Mouse (Mus musculus) frontal cortex, adult 2 months (tissue): ENCODE results near the gene Sphk1. TPM values are rescaled to one million over a fixed set of nuclear protein-coding genes. Genes with fewer than 3 reads are reported as not detected.

Experiments used
- DNase-seq, 2 experiments: peaks; one replicate each; pipeline ENCODE4 v3.0.0; 2022; ENCODE audit warnings: low spot score in 1 of 2; ENCODE audit errors: extremely low spot score in 1 of 2
- polyA plus RNA-seq: library from polyadenylated mRNA; depleted of rRNA; stranded (reverse); fragments of >200 nt; gene quantifications from 2 replicates; pipeline ENCODE4 v1.2.3, GENCODE M21; 2012

Gene Sphk1
- polyA plus RNA-seq, 1 experiment, result 17.6 TPM

GRCm38 (mm10) chr11:116506151-116506875 is 24.4 kb upstream of the Sphk1 start:
- no peak for DNase-seq

- DNase-seq, result no peak
Measured at GRCm38 (mm10) chr11:116508689-116509088, 22.0 kb upstream of the Sphk1 start.

DNA sequence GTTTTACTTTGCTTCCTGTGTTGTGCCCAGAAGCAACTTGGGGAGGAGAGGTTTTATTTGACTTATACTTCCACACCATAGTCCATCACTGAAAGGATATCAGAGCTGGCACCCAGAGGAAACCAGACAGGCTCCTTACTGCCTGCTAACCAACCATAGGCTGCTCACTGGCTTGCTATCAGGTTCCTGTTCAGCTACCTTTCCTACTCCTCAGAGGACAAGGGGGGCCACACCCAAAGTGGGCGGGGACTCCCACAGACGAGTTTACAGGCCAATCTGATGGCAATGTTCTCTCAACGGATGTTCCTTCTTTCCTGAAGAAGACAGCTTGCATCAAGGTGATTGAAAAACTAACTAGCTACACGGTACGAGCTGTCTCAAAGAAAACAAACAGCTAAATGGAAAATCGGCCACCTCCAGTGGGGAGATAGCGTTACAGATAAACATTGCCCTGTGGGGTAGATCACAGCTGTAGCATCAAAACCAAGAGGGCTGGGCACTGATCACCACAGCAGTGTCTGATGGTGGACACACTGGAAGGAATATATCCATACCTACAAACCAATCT is 19.3 kb upstream of the Sphk1 start:
- no peak for DNase-seq

GRCm38 (mm10) chr11:116512154-116512553 is 18.6 kb upstream of the Sphk1 start:
- DNase-seq, result no peak

- no peak for DNase-seq
Measured at GRCm38 (mm10) chr11:116512987-116513386, 17.7 kb upstream of the Sphk1 start.

- DNase-seq, result no peak
Measured at GRCm38 (mm10) chr11:116513531-116514038, 17.1 kb upstream of the Sphk1 start.

DNA sequence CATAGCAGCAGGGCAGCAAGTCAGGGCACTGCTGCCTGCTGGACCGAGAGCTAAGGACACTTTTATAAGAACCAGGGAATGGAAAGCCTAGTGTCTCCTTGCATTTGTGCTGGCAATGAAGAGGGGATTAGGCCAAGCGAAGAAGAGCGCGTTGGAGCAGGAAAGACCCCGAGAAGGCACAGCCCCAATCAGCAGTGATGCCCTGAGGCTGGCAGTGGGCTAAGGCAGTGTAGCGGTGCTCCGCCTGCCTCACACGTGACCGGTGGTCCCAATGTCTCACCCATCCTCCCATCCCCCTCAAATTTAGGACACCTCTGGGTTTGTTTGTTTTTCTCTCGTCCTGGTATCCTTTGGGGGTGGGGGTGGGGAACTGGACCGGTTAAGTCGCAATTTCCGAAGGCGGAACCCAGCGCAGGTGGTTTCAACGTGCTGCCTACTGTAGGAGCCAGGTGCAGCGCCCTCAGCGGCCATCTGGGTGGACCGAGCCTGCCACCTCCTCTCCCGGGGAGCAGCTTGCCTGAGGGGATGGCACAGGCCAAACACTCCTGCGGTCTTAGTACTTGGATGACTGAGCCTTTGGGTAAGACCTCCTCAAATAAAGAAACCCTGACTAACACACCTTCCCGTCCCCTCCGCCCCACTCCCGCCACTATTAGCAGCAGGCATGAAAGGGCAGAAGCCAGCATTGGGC is 15.2 kb upstream of the Sphk1 start:
- DNase-seq, result no peak

DNA sequence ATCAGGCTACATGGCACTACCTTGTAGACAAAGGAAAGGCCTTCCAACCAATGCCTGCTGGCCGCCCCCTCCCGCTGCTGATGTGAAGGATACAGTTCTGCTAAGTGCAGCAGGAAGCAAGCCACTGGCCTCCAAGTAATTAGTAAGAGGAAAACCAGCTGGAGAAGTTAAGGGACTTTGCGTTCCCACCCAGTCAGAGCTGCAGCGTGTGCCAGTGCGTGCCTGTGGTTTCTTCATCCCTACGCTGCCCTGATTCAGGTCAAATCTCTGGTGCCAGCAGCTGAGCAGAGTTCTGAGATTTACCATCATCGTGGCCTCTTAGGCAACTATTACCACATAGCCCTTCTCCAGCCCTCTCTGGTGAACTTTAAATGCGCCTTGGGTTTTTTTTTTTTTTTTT is 12.2 kb upstream of the Sphk1 start:
- DNase-seq, result no peak

DNA sequence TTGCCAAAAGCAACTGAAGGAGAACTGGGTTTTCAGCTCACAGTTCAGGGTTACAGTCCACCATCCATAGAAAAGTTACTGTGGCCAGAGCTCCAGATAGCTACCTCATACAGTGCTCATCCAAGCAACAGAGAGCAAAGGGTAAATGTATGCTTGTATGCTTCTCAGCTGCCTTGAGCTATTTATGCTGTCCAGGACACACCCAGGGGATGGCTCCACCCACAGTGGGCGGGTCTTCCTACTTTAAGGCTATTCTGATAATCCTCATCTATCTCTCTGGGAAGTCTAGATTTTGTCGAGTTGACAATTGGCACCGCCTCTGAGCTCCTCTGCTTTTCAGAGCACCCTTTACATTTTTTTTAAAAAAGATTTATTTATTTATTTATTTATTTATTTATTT is 9.6 kb upstream of the Sphk1 start:
- DNase-seq, result no peak

DNA sequence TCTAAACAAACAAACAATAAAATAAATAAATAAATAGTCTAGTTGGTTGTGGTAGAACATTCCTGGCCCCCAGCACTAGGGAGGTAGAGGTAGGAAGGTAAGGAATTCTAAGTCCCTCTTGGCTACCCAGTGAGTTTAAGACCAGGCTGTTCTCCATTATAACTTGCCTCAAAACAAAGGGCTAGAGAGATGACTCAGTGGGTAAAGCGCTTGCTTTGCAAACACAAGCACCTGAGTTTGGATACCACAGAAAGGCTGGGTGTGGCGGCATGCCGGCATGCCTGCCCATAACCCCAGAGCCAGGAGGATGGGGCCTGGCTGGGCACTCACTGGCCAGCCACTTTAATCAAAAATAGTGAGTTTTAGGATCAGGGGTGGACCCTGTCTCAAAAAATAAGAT is 8.7 kb upstream of the Sphk1 start:
- no peak for DNase-seq

- DNase-seq, result no peak
Measured at GRCm38 (mm10) chr11:116522886-116523698, 7.6 kb upstream of the Sphk1 start.

DNA sequence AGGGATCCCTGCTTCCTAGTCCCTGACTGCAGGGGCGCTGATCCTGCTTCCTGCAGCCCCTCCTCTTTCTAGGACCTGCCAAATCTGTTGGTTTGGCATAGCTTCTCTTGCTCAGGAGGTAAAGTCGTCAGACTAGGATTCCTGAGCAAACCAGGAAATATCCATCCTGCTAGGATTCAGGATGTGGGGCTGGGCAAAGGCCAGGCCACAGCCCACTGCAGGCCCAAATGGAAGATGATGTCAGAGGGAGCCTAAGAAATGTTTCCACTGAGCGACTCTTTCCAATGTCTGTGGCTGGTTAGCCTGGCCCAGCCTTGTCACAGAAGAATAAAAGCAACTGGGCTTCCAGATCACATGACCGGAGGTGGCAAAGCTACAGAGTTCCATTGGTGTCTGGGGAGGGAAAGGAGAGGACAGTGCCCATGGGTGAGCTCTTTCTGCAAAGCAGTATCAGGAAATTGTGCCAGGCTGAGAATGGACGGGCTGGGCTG is 7.0 kb upstream of the Sphk1 start:
- no peak for DNase-seq

- no peak for DNase-seq
Measured at GRCm38 (mm10) chr11:116528636-116529320, 1.9 kb upstream of the Sphk1 start.

DNA sequence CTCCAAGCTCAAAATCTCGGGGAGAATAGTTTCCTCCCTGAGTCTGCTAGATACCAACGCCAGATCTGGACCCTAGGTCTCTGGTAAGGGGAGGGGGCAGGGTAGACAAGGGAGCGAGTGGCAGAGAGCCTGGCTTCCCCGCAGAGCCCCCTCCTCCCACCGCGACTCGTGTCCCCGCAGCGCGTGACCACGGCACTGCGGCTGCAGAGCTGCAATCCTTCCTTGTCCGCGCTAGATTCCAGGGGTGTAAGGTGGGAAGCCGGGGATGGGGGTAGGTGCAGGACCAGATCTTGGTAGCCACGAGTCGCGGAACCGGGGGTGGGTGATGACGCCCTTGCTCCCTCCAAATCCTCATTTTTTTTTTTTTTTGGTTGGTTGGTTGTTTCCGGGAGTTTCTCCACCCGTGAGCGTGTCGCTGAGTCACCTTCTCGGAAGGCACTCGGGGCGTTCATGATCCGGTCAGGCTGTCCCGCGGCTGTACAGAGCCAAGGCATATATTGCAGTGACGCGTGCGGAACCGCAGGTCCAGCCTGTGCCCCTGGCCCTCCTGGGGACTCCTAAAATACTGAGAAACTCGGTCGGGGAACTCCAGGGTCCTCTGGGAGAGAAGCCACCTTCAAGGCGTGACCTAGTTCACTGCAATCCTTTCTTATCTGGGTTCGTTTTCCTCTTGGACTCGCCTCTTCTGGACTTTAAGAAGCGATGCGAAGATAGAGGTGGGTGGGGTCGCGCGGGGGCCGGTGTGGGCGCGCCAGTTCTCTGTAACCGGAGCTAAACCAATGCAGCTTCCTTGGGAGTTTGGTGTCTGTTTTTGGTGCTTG is 856 bp downstream of the Sphk1 start:
- no peak for DNase-seq

GRCm38 (mm10) chr11:116532262-116532809 is 1.6 kb downstream of the Sphk1 start:
- no peak for DNase-seq

DNA sequence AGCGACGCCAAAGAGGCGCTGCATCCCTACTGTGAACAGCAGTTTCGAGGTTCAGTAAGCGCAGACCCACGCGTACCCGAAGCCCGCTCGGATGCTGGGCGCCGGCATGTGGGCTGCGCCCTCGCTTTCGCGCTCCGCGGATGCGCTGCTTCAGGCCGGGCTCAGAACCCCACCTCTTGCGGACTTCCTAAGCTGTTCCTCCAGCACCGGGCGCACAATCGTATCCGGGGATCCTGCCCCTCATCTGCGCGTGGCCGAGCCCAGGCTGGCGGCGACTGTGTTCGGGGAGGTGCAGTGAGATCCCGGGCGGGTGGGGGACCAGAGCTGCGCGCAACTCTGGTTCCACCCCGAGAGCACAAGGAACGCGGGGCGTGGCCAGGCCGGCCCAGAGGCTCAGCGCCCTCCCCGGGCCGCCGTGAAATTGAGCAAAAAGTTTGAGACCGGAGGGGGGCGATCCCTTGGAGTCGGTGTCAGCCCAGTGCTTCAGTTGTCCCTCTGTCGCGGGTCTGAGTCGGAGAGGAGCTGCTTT is 2.1 kb downstream of the Sphk1 start:
- DNase-seq, result no peak

DNA sequence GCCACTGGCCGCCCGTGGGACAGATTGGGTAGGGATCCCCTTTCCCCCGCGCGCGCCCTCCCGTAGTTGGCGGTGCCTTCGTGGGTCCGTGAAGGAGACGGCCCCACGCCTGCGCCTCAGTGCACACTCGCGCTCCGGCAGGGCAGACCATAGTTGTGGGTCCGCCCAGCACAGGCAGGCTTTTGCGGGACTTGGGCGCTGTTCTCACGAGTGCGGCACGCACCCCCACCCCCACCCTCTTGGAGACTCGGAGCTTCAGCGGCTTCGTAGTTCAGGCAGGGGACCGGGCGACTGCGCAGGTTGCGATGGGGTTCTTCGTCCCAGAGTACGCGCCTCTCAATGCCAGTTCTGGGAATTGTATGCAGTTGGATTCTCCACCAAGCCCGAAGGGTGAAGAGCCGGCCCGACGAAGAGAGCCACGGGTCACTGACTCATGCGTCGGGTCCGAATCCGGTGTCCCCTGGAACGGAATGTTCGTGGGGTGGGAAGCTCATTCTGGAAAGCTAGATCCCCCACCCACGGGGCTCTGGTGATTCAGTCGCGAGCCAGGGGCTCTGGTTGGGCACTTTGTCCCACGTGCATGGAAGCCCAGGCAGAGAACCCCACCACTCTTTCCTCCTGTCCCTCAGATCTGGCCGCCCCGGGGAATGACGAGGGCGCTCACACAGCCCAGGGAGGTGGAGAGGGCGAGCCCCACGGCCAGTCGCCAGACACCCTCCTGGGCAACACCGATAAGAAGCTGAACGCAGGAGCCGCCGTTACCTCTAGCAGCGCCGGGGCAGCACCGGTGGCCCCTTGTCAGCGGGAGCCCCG is 2.8 kb downstream of the Sphk1 start:
- no peak for DNase-seq
